Mouse (Mus musculus) frontal cortex, postnatal 10 days (tissue): Measurements from ENCODE around the gene Birc5.
"Not testable (repeated sequence)": the region's sequence is repeated elsewhere in the genome, so short reads cannot be mapped to it uniquely, and the experiment has no call there.

Experiments
- DNase-seq, 2 experiments: peaks; one replicate each; pipeline ENCODE4 v3.0.0; 2022; ENCODE audit warnings: low spot score in 2 of 2, mixed read lengths in 1 of 2

Gene Birc5

GRCm38 (mm10) chr11:117848985-117849671, at the start of gene Birc5:
Gene Birc5 (plus strand): TSS chr11:117849251.
- peak; percentile 93 to 96 for DNase-seq

- no peak for DNase-seq
Observed at GRCm38 (mm10) chr11:117800038-117800437, 49.0 kb upstream of the Birc5 start.

GRCm38 (mm10) chr11:117801650-117802049, 47.4 kb upstream of the Birc5 start:
- no peak for DNase-seq

- DNase-seq = no peak
Observed at GRCm38 (mm10) chr11:117803166-117803688, 45.8 kb upstream of the Birc5 start.

DNA sequence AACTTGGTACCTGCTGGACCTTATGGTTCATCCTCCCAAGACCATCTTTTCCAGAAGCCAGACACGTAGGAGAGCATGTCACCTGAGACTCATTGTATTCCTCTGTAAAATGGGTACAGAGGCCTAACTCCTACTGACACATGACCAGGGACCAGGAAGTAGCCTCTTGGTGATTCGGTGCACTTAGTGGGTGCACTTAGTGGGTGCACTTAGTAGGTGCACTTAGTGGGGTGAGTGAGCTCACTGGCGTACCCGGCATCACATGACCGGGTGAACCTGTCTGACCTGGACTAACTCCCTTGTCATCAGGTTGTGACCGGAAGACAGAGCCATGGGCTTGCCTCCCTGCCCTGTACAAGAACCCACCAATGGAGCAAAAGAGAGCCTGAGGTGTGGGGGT, 42.3 kb upstream of the Birc5 start:
- DNase-seq = no peak

DNA sequence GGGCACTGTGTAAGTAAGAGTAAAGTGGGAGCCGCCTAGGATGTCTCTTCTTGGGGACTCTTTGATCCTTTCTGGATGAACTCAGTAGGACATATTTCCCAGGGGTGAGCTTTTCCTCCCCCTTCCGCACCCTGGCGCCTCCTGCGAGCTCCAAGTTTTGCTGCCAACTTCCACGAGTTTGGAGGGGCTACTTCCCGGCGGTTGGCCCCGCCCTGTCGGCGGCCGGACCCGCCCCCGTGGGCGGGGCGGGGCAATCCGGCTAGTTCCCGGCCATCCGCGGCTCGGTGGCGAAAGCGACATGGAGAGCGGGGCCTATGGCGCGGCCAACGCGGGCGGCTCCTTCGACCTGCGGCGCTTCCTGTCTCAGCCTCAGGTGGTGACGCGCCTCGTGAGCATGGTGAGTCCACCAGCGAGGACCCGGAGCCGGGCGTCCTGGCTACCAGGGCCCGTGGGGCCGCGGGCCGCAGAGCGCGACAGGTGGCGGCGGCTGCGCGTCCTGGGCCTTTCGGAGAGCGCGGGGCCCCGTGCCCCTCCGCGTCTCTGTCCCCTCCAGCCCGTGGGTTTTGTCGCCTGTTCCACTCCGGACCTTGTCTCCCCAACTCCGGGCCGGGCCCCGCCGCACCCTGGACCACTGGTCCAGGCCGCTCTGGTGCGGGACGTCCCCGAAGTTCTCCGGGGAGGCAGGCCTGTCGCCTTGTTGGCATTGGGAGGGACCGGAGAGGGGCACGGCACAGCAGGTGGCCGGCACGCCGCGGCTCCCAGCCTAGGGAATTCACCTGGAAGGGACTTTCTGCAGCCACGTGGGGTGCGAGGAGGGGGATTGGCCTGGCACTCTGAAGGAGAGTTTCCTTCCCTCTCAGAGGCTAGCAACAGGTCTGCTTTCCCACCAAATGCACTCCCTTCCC, 39.4 kb upstream of the Birc5 start, which contains the start of the genes Gm20708 and Syngr2:
Gene Gm20708 (plus strand): TSS at position 262 of the 905 bp plus-strand sequence.
Gene Syngr2 (plus strand): TSS at position 262 of the 905 bp plus-strand sequence.
- peak in 1 of 2 experiments; percentile 47 for DNase-seq

DNA sequence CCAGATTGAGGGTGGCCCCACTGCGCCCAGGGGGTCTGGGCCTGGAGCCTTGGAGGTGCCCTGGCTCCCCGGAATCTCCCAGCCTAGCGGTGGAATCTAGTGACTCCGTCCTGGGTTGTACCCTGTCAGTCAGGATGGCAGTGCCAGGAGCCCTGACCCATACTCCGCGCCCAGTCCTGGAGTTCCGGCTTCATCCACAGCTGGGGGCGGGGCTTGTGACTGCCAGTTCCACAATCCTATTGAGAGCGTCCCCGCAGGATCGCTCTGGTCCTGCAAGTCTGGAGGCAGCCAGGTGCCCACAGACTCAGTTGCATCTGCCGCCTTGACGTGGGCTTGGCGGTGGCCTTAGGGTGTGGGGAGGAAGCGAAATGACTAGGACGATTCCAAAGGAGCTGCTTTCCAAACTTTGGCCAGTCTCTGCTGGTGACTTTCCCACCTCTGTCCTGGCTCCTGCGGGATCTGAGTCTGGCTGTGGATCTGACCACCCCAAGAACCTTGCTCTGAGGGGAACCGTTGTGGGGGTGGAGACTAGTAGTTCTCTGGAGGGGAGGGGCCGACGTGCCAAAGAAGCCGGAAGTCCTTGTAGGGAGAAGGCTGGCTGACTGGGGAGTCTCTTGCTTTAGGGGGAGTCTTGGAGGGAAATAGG, 38.5 kb upstream of the Birc5 start:
- peak; percentile 58 to 65 for DNase-seq

- no peak for DNase-seq
Observed at GRCm38 (mm10) chr11:117813867-117814266, 35.2 kb upstream of the Birc5 start.

GRCm38 (mm10) chr11:117814704-117815366, 34.2 kb upstream of the Birc5 start:
- no peak for DNase-seq

DNA sequence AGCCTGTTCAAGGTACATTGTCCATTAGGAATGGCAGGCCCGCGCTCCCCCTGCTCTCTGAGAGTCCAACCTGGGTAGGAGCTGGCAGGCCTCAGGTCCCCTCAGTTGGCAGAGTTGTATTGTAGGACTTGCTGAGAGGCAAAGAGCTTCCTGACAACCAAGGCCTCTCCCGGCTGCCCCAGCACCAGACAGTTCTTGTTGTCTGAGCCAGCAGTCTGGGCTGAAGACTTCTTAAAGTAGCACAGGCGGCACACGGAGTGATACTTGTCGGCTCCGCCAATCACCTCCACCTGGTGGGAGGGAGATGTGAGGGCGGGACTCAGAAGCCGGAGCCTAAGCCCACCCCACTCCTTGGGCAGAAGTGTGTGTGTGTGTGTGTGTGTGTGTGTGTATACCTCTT, 33.2 kb upstream of the Birc5 start:
- DNase-seq = not testable (repeated sequence)

DNA sequence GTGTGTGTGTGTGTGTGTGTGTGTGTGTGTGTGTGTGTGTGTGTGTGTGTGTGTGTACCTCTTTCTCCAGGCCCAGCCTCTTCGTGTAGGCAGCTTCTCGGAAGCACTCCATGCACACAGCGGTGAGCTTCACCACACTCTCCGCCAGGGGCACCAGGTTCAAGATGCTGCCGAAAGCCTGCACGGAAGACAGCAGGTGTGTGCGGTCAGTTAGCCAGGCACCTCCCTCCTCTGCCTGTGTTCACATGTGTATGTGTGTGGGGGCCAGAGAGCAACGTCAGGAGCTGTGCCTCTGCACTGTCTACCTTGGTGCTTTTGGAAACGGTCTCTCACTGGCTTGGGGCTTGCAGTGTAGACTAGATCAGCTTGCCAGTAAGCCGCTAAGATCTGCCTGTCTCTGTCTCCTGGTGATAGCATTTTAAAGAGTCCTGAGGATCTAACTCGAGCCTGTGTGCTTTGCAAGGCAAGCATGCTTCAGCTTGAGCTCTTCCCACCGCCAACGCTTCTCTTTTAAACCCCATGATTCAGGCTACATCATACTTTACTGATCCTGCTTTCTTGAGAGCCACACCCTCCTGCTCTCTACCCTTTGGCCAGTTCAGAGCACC, 32.6 kb upstream of the Birc5 start:
- no peak for DNase-seq

- DNase-seq = no peak
Observed at GRCm38 (mm10) chr11:117819095-117819494, 30.0 kb upstream of the Birc5 start.

DNA sequence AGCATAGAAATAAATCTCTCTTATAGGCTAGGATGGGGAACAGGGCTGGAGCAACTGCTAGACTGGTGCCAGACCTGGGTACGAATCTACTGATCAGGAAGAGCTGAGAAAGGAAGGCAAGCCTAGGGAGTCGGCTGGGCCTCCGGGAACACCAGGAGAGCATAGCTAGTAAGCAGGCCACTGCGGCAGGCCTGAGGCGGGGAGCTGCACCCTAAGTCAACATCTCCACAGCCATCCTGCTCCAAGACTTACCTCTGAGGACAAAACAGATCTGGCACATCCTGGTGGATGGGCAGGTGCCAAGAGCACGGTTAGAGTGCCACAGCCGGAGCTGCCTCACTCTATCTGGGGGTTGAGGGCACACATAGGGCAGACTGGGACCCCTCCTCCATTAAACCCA, 28.9 kb upstream of the Birc5 start:
- no peak for DNase-seq

DNA sequence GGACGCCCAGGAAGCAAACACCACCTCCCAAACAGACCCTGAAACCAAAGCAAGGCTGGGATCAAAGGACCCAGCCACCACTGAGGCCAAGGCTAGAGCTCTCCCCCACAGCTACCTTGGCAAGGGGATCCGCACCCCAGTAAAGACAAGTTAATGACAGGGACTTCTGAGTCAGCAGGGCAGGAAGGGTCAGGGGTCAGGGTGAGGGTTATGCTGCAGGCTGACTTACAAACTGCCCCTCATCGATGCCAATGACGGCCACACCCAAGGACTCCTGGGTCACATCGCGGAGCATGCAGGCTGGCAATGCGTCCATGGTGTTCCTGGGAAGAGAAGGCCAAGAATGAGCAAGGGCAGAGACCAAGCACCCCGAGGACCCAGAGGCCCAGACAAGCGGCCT, 27.2 kb upstream of the Birc5 start:
- no peak for DNase-seq

- no peak for DNase-seq
Observed at GRCm38 (mm10) chr11:117822728-117823241, 26.3 kb upstream of the Birc5 start.

DNA sequence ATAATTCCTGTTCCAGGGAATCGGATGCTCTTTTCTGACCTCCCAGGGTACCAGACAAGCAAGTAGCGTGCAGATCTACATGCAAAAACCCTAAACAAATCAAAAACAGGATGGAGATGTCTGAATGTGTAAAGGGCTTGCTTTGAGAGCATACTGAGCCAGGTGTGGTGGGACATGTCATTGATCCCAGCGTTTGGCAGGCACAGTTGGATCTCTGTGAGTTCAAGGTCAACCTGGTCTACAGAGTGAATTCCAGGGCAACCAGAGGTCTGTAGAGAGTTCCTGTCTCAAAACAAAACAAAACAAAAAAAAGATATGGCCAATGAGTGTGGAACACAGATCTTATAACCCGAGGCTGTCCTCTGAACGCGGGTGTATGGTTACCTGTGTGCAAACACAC, 25.6 kb upstream of the Birc5 start:
- DNase-seq = no peak

DNA sequence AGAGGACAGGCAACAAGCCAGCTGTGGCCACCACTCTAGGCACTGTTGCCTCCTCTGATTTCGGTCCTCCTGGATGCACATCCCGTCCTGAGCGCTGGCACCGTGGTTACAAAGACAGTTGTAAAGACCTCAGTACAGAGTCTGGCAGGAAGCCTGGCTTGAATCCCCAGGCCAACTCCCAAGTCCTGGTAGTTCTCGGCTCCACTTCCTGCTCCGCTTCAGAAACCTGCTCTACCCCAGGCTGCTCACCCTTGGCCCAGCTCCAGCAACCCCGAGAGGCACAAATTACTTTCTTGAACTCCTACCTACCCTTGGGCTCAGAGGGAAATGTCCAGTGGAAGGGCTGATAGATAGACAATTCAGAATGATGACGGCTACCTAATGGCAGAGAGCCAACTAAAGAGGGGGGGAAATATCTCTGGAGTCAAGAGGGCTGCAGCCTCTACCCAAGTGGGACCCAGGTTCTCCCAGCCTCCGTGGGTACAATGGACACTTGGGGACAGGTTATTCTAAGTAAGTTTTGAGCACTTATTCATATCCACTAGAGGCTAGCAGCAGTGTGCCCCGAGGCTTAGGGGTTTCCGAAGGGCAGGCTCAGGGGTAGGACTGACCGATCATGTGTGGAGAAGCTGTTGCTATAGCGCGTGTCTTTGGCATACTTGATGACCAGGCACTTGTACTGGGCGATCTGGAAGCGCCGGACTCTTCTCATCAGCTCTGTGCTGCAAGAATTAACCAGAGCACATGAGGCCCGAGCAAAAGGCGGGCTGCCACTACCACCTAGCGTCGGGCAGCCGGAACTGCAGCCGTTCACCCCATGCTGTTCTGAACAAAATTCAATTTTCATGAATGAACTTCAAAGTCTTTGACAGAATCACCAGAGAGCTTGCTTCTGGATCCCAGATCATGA, 24.7 kb upstream of the Birc5 start:
- peak; percentile 57 to 78 for DNase-seq

DNA sequence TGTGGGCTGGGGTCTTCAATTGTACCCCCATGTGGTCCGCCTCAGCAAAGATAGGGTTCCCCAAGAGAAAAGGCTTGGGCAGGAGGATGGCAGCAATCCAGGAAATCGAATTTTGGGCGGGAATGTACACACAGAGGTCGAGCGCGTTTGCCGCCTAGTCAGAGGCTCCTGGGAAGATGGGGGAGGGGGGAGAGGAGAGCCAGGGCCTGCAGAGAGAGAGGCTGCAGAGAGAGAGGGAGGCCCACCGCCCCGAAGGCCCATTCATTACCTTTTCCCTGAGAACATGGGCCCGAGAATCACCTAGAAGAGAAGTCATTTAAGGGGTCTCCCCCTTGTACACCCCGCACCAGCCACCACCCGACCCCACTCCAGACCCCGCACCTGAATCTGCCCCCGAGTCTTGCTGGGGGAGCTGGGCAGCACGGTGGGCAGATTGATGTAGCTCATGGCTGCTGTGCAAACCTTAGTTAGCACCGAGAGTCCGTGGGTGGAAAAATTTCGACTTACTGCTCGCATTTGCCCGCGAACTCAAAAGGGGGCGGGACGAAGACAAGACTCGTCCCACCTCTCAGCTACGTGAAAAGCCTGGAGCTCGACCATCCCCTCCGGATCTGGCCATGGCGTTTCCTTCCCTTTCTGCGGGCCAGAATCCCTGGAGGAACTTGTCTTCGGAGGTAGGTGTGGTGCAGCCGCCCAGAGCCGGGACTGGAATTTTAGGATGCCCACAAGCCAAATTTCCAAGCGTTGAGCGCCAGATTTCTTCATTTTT, 23.5 kb upstream of the Birc5 start, which contains the start of the genes Afmid and Tk1:
Gene Afmid (plus strand): TSS at position 592 of the 769 bp plus-strand sequence.
Gene Tk1 (minus strand): TSS at position 760 of the 769 bp plus-strand sequence.
- peak in 1 of 2 experiments; percentile 61 for DNase-seq

- no peak for DNase-seq
Observed at GRCm38 (mm10) chr11:117826164-117826563, 22.9 kb upstream of the Birc5 start.
